ENCODE assay signal across 20 mouse cellular contexts in the genomic region with DNA sequence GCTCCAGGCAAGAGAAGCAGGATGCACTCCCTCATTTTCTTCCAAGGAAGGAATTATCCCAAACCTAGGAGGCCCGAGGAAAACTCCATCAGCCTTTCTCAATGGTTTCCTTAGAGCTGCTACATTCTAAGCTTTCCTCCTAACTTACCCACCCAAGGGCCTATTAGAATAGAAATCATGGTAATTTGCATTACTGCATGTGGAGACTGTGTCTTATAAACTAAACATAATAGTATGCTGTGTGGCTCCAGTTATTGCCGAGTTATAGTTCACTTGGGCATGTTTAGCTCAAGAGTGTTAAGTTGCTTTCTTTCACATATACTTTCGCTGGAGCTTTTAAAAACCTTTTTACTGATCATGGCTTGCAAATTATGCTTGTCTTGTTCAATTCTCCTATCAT.
"Had no signal": no experiment of that assay in that cellular context is flagged by ENCODE, and none has a peak within 500 bp of the region (broad histone marks: within the 10 kb centered on the region; RNA-seq: fewer than 3 reads in every experiment).

No protein-coding gene starts in this region.

- ATAC-seq: midbrain, embryonic 15.5 days had no signal

- H3K9ac ChIP-seq: kidney, embryonic 15.5 days; liver, embryonic 13.5 days; midbrain, embryonic 12.5 days; midbrain, embryonic 15.5 days; stomach, embryonic 15.5 days had no signal

- H3K27me3 ChIP-seq: kidney, embryonic 15.5 days; liver, embryonic 13.5 days; midbrain, embryonic 12.5 days; midbrain, embryonic 15.5 days; stomach, embryonic 15.5 days had no signal

- DNase-seq: kidney, adult 11 months; kidney, adult 8-10 months; kidney, postnatal 10 days; kidney, postnatal 36 days; layer of hippocampus, postnatal 36 days; left cerebral cortex, postnatal 4 days; liver, embryonic 13.5 days; lung, adult 2 months; lung, postnatal 14 days; lung, postnatal 4 days; retina, postnatal 1 day; right cerebral cortex, postnatal 25 days; spleen, adult 18-20 months; thymus, postnatal 36 days had no signal

- H3K4me3 ChIP-seq: kidney, embryonic 15.5 days; left cerebral cortex, adult 2 months; liver, embryonic 13.5 days; midbrain, embryonic 12.5 days; midbrain, embryonic 15.5 days; myocyte; stomach, embryonic 15.5 days had no signal

- H3K36me3 ChIP-seq: kidney, embryonic 15.5 days; liver, embryonic 13.5 days; midbrain, embryonic 12.5 days; midbrain, embryonic 15.5 days; stomach, embryonic 15.5 days had no signal

- H3K4me2 ChIP-seq: kidney, embryonic 15.5 days; liver, embryonic 13.5 days; midbrain, embryonic 12.5 days; midbrain, embryonic 15.5 days; stomach, embryonic 15.5 days had no signal

- H3K9me3 ChIP-seq: kidney, embryonic 15.5 days; liver, embryonic 13.5 days; midbrain, embryonic 12.5 days; midbrain, embryonic 15.5 days; stomach, embryonic 15.5 days had no signal

- H3K4me1 ChIP-seq: kidney, embryonic 15.5 days; liver, embryonic 13.5 days; midbrain, embryonic 12.5 days; midbrain, embryonic 15.5 days; stomach, embryonic 15.5 days had no signal

- H3K27ac ChIP-seq: kidney, embryonic 15.5 days; left cerebral cortex, adult 2 months; liver, embryonic 13.5 days; midbrain, embryonic 12.5 days; midbrain, embryonic 15.5 days; stomach, embryonic 15.5 days had no signal
